Mouse (Mus musculus) heart, embryonic 14.5 days (tissue): ENCODE measurements around the gene Prkag1. TPM values are rescaled to one million over a fixed set of nuclear protein-coding genes. Genes with fewer than 3 reads are reported as not detected.
A peak's percentile ranks its signal among the peaks of the same experiment; 100 is the strongest.

Source experiments
- ATAC-seq: fragments of 200-750 bp; cut with Nextera tagmentation; 2 replicates; pipeline ENCODE4 v1.8.0; 2017; ENCODE audit warnings: low read depth, moderate TSS enrichment; ENCODE audit not compliant: insufficient number of reproducible peaks, insufficient read depth, low FRiP score
- H3K27ac ChIP-seq, 2 experiments: fragments of 200-500 bp in 1 of 2; fragments of 300-500 bp in 1 of 2; sonication (generic) in 1 of 2; replicated peaks in 1 of 2; 2 replicates each; pipeline ENCODE4 v1.5.1; 2012 to 2014; ENCODE audit warnings: low read depth in 2 of 2, low read length in 2 of 2, control low read depth in 1 of 2, mild to moderate bottlenecking in 1 of 2, mixed read lengths in 1 of 2; ENCODE audit not compliant: control insufficient read depth in 1 of 2, insufficient read depth in 1 of 2
- H3K27me3 ChIP-seq: fragments of 300-500 bp; sonication (generic); 2 replicates; pipeline ENCODE4 v1.6.1; 2014; ENCODE audit warnings: mild to moderate bottlenecking, low read length, control low read depth; ENCODE audit not compliant: control insufficient read depth, insufficient read depth
- H3K36me3 ChIP-seq: fragments of 300-500 bp; sonication (generic); 2 replicates; pipeline ENCODE4 v1.6.1; 2014; ENCODE audit warnings: mild to moderate bottlenecking, control low read depth, low read length, mixed read lengths; ENCODE audit not compliant: control insufficient read depth, insufficient read depth
- H3K4me1 ChIP-seq, 2 experiments: fragments of 200-500 bp in 1 of 2; fragments of 300-500 bp in 1 of 2; sonication (generic) in 1 of 2; 2 replicates each; pipeline ENCODE4 v1.6.1; 2012 to 2014; ENCODE audit warnings: low read length in 2 of 2, control low read depth in 1 of 2, mixed read lengths in 1 of 2; ENCODE audit not compliant: control insufficient read depth in 2 of 2, insufficient read depth in 2 of 2
- H3K4me2 ChIP-seq: fragments of 300-500 bp; sonication (generic); 2 replicates; pipeline ENCODE4 v1.6.1; 2014; ENCODE audit warnings: mild to moderate bottlenecking, low read length
- H3K4me3 ChIP-seq, 2 experiments: fragments of 200-500 bp in 1 of 2; fragments of 300-500 bp in 1 of 2; sonication (generic) in 1 of 2; 2 replicates each; pipeline ENCODE4 v1.5.1; 2012 to 2014; ENCODE audit warnings: low read length in 2 of 2, mild to moderate bottlenecking in 2 of 2, control low read depth in 1 of 2, low read depth in 1 of 2, moderate library complexity in 1 of 2; ENCODE audit not compliant: control insufficient read depth in 1 of 2, insufficient read depth in 1 of 2
- H3K9ac ChIP-seq: fragments of 300-500 bp; sonication (generic); 2 replicates; pipeline ENCODE4 v1.6.1; 2014; ENCODE audit warnings: mild to moderate bottlenecking, low read length
- H3K9me3 ChIP-seq: fragments of 300-500 bp; sonication (generic); 2 replicates; pipeline ENCODE4 v1.6.1; 2016; ENCODE audit warnings: low read length, control low read depth; ENCODE audit not compliant: control insufficient read depth
- WGBS: fragments of 180-500 bp; shearing (Covaris S2); extraction: QIAGEN DNeasy Blood & Tissue Kit; methylation state at CpG from one replicate; pipeline ENCODE4 v1.1.7; 2014; 5-methylcytosine and 5-hydroxymethylcytosine counted together
- polyA plus RNA-seq: library from polyadenylated mRNA; unstranded; fragments of >200 nt; fragmentation: Nextera tagmentation; extraction: Ambion mirVana; gene quantifications from 2 replicates; pipeline ENCODE4 v1.2.1, GENCODE M21; 2014

Prkag1 gene
- polyA plus RNA-seq, 1 experiment from 2014 or later = 82.0 TPM

- Histone ChIP-seq H3K27me3 (no peaks in the 10 kb centered on the region), H3K4me3 (peak overlapping the region; percentile 84 to 94), H3K27ac (peak overlapping the region in 1 of 2 experiments; percentile 98; a peak in 3 of 4 replicates), H3K9ac (peak overlapping the region; percentile 98), H3K9me3 (no peaks in the 10 kb centered on the region), H3K36me3 (peaks cover 22% of the 10 kb centered on the region), H3K4me1 (peaks cover 15 to 36% of the 10 kb centered on the region in 2 experiments), H3K4me2 (peak overlapping the region; percentile 93)
- WGBS = 6% methylated on average over 8 of the region's 8 CpGs
- ATAC-seq = no peak
Measured at GRCm38 (mm10) chr15:98869342-98870178, 38.2 kb upstream of the Prkag1 start.

DNA sequence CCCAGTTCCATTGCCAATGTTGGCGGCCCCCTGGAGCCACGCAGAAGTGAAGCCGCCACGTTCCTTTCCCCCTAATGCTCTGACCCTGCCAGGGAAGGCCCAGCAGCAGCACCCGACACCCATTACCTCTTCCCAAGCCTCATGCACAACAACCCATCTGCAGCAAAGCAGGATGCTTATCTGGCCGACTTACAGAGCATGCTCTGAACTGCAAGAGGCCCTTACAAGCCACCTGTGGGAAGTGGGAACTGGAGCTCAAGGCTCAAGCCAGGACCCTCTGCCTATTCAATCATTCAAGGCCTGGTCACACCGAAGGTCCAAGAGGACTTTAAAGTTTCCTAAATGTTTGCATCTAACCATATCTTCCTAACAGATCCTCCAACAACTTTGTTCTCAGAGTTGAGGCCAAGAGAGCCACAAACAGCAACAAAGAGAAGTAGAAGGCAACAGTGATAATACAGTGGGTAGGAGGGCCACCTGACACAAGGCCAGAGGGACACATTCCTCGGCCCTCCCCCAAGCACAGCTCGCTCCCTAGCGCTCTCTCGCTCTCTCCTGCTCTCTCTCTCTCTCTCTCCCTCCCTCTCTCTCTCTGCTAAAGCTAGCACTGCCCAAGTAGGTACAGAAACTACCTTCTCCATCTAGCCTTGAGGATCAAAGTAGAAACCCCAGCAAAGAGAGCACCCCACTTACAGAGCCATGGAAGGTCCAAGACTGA is 37.2 kb upstream of the Prkag1 start:
- H3K4me1 ChIP-seq = peaks cover 15 to 36% of the 10 kb centered on the region in 2 experiments
- peak overlapping the region; percentile 93 for H3K4me2 ChIP-seq
- H3K27me3 ChIP-seq = no peaks in the 10 kb centered on the region
- peak overlapping the region; percentile 98 for H3K9ac ChIP-seq
- peak overlapping the region; percentile 84 to 94 for H3K4me3 ChIP-seq
- H3K27ac ChIP-seq = peak overlapping the region; percentile 22 to 98
- no peak for ATAC-seq
- no peaks in the 10 kb centered on the region for H3K9me3 ChIP-seq
- 24% methylated on average over 11 of the region's 11 CpGs for WGBS
- H3K36me3 ChIP-seq = peaks cover 33% of the 10 kb centered on the region

DNA sequence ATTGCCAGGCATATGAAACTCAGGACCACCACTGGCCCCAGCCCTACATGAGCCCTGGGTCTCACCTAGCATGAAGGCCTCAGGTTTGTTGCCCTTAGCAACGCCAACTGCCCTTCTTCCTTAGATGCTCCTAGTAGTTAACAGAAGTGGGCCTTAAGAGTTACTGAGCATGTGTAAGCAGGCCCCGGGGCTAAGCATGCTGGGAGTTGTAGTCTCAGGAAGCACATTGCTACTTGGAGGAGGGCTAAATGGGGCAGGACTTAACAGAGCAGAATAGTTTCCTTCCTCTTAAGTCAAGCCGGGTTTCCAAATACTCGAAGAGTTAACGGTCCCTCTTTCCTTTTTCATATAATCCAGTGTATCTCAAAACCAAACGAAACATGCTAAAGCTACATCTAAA is 36.0 kb upstream of the Prkag1 start:
- no peaks in the 10 kb centered on the region for H3K27me3 ChIP-seq
- H3K4me1 ChIP-seq = peaks cover 15 to 30% of the 10 kb centered on the region in 2 experiments
- peak overlapping the region in 1 of 2 experiments; percentile 84; a peak in 1 of 4 replicates for H3K4me3 ChIP-seq
- no peak for ATAC-seq
- no peaks in the 10 kb centered on the region for H3K9me3 ChIP-seq
- peaks cover 45% of the 10 kb centered on the region for H3K36me3 ChIP-seq
- H3K9ac ChIP-seq = peak overlapping the region; percentile 98; the same call in 1 of the 2 replicates
- H3K4me2 ChIP-seq = peak overlapping the region; percentile 93
- H3K27ac ChIP-seq = no peak overlapping the region
- 55% methylated on average over 6 of the region's 6 CpGs for WGBS

DNA sequence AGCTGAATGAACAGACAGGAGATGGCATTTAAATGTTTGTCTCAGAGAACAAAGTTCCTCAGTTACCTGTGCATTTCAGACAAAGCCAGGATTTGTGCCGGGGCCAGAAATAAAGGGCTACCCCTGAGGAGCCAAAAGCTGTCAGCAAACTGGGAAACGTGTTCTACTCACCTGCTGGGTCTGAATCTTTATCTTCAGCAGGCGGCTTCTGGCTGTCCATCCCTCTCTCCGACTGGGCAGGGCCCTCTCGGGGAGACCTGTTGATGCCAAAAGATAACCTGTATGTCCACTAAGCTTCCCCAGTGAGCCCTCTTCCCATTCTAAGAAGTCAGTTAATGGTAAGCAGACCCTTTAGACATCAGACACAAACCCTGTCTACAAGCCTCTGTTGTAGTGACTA is 35.2 kb upstream of the Prkag1 start:
- Histone ChIP-seq H3K4me1 (peaks cover 15 to 30% of the 10 kb centered on the region in 2 experiments), H3K4me3 (no peak overlapping the region), H3K9ac (no peak overlapping the region), H3K9me3 (no peaks in the 10 kb centered on the region), H3K36me3 (peaks cover 53% of the 10 kb centered on the region), H3K4me2 (no peak overlapping the region), H3K27me3 (no peaks in the 10 kb centered on the region), H3K27ac (no peak overlapping the region)
- 75% methylated on average over 5 of the region's 5 CpGs for WGBS
- no peak for ATAC-seq

- H3K4me3 ChIP-seq = no peak overlapping the region
- H3K27ac ChIP-seq = no peak overlapping the region
- no peaks in the 10 kb centered on the region for H3K9me3 ChIP-seq
- H3K27me3 ChIP-seq = no peaks in the 10 kb centered on the region
- H3K4me2 ChIP-seq = no peak overlapping the region
- 93% methylated on average over 8 of the region's 8 CpGs for WGBS
- no peak for ATAC-seq
- peaks cover 60% of the 10 kb centered on the region for H3K36me3 ChIP-seq
- no peak overlapping the region for H3K9ac ChIP-seq
- peaks cover 15 to 30% of the 10 kb centered on the region in 2 experiments for H3K4me1 ChIP-seq
Measured at GRCm38 (mm10) chr15:98865771-98866170, 34.5 kb upstream of the Prkag1 start.

DNA sequence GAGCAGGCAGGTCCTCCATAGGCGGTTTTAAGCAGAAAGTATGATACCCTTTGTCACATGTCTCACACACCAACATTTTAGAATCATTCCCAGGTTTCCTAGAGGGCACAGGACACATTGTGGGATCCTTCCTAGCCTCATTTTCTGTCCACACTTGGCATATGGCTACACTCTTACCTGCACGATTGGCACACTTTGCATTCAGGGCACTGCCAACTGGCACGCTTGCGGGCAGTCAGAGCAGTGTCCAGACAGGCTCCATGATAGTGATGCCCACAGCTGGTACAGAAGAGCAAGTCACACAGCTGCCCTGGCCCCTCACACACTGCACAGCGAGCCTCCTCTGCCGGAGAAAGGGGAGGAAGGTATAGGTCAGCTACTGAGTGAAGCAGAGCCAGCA is 33.6 kb upstream of the Prkag1 start:
- Histone ChIP-seq H3K9me3 (no peaks in the 10 kb centered on the region), H3K9ac (no peak overlapping the region), H3K36me3 (peaks cover 68% of the 10 kb centered on the region), H3K27ac (no peak overlapping the region), H3K4me2 (no peak overlapping the region), H3K27me3 (no peaks in the 10 kb centered on the region), H3K4me3 (no peak overlapping the region), H3K4me1 (peaks cover 15 to 29% of the 10 kb centered on the region in 2 experiments)
- WGBS = 96% methylated on average over 6 of the region's 6 CpGs
- ATAC-seq = no peak

DNA sequence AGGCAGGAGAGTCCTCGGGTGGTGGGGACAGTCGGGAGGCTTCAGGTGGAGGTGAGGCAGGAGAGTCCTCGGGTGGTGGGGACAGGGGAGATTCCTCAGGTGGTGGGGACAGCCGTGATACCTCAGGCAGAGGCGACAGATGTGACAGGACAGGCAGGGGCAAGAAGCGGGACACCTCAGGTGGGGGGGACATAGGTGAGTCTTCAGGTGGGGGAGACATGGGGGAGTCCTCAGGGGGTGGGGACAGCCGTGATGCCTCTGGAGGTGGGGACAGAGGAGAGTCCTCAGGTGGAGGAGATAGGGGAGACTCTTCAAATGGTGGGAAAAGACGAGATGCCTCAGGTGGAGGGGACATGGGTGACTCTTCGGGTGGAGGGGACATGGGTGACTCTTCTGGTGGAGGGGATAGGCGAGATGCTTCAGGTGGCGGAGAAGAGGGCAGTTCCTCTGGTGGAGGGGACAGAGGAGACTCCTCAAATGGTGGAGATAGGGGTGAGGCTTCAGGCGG is 32.2 kb upstream of the Prkag1 start:
- Histone ChIP-seq H3K27ac (no peak overlapping the region), H3K4me1 (peaks cover 4 to 15% of the 10 kb centered on the region in 2 experiments; a peak in 3 of 4 replicates), H3K4me2 (no peak overlapping the region), H3K9me3 (no peaks in the 10 kb centered on the region), H3K4me3 (no peak overlapping the region), H3K27me3 (no peaks in the 10 kb centered on the region), H3K9ac (no peak overlapping the region), H3K36me3 (peaks cover 83% of the 10 kb centered on the region)
- no peak for ATAC-seq
- WGBS = 83% methylated on average over 12 of the region's 12 CpGs
